Mouse (Mus musculus) urinary bladder, adult 18-20 months (tissue): Measurements from ENCODE around the gene Tpr.
A peak's percentile ranks its signal among the peaks of the same experiment; 100 is the strongest.

Experiments used
- DNase-seq, 2 experiments: peaks; one replicate each; pipeline ENCODE4 v3.0.0; 2022; ENCODE audit warnings: low spot score in 2 of 2, mixed read lengths in 2 of 2

Gene Tpr

DNA sequence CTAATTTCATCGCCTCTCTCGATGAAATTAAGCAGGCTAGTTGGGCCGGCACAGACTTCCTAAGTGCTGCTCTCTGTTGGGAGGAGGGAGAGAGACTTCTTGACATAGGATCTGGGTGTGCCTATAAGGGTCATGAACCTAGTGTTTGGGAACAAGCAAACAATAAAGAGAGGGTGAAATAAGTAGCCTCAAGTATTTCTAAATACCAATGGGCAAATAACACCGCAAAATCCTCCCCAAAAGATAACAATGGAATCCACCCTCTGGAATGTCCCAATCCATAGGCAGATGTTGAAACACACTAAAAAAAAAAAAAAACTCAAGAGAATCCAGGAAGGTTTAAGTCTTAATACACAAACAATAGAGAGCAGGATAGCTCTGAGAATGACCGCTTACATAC lies 70.4 kb downstream of the Tpr start:
- DNase-seq, result no peak

DNA sequence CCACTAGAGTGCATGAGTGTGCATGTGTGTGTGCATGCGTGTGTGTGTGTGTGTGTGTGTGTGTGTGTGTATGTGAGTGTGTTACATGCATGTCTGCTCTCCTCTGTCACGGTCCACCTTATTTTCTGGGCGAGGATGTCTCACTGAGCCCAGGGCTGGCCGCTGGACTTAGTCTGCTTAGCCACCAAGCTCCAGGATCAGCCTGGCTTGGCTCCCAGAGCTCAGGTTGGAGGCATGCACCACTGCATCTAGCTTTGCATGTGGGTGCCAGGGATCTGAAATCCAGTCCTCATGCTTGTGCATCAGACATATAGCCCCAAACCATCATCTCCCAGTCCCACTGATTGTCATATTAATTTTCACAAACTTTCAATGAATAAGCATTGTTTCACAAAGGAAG lies 71.1 kb downstream of the Tpr start:
- DNase-seq, result no peak

DNA sequence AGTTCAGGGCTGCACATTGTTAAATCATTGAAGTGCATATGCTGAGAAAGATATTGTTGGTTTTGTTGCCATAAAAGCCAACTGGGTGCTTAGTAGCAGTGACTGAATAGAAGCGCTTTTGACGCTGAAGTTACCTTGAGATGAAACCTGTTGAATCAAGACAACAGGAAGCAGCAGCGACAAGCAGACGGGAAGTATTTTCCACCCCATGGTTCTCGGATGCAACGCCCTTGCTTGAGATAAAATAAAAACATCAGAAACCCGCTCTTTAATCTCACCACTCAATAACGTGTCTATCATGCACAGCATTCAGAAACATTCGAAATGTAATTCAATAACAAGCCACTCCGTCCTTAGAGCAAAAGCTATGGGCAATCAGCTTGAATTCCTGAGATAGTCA lies 72.7 kb downstream of the Tpr start:
- no peak for DNase-seq

DNA sequence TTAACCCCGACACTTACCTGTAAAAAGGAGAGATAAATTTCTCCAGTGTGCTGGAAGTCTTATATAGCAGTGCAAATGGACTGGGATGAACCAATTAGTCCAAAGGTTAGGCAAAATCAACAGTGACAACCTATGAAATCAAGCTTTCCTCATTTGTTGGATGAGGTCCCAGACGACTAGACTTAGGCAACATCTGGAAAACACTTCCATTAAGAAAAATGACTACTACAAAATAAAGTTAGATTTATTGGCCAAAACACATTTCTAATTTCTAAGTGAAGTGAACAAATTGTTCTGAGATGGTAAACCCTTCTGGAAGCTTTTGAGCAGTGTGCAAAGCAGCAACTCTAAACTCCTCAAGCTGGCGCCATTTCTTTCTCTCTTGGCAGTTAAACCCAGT lies 73.5 kb downstream of the Tpr start, which contains the start of gene Prg4:
Prg4 (minus strand) TSS at position 34 of the 400 bp plus-strand sequence.
- peak in 1 of 2 experiments; percentile 15 for DNase-seq

GRCm38 (mm10) chr1:150469992-150470391 lies 77.4 kb downstream of the Tpr start:
- no peak for DNase-seq

- no peak for DNase-seq
These were observed 79.9 kb downstream of the Tpr start for GRCm38 (mm10) chr1:150472525-150472924.

GRCm38 (mm10) chr1:150480674-150481073 lies 88.0 kb downstream of the Tpr start:
- no peak for DNase-seq

DNA sequence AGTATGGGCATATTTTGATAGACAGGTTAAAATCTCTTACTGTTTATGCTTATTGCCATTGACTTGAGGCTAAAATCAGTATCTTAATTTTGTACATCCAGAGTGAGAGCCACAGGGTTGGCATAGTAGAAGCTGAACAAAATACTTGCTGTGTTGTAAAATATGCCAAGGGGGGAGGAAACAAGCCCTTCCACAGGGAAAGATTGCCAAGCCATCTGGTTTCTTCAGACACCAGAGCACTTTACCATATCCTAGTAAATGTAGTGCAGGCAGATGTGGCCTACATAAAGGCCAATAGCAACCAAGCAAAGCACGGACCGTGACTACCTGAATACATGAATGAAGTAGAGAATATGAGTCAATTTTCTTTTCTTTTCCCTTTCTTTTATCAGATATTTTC lies 96.5 kb downstream of the Tpr start:
- no peak for DNase-seq

DNA sequence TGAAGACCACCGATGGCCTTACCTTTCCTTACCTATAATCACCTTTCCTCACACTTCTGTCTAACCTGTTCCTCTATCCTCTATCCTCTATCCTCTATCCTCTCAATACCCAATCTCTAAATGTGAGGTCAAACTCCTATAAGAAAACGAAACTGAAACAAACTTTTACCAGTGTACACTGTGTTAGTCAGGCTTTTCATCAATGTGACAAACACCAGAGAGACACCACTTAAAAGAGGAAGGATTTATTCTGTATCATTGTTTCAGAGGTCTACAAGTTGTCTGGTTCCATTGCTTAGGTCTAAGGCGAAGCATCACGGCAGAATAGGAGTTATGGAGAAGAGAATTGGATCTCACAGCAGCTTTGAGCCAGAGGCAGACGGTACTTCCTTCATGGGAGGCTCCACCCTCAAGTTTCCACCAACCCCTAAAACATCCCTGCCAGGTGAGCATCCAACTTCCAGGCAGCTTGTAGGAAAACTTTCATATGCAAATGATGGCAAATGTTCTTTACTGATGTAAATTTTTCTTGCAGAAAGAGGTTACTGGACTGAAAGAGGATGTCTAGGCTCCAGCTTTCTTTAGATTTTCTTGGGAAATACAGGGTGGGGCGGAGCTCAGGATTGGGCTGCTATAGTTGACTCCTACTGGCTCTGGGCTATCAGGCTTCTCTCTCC lies 104.1 kb downstream of the Tpr start:
- DNase-seq, result no peak

DNA sequence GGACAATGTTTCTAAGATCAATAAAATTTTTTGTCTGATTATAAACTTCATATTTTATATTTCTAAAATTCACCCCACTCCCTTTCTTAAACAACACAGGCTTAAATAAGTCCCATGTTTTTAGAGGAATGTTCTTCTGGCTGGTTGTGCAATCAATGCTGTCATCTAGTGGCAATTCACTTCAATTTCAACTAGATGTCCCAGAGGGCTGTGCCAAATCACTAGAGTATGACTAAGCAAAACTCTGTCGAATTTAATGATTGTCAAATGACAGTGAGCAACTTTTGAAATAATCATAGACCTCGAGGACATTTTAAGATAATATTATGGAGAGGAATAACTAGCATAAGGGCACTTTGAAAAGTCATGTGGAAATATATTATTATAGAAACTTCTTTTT lies 105.1 kb downstream of the Tpr start:
- no peak for DNase-seq

GRCm38 (mm10) chr1:150498177-150498576 lies 105.5 kb downstream of the Tpr start:
- no peak for DNase-seq
